Mouse (Mus musculus): Measurements from ENCODE around the gene Slc36a2. TPM values are rescaled to one million over a fixed set of nuclear protein-coding genes. Genes with fewer than 3 reads are reported as not detected.
"Not testable (repeated sequence)": the region's sequence is repeated elsewhere in the genome, so short reads cannot be mapped to it uniquely, and the experiment has no call there.

Gene Slc36a2
- polyA plus RNA-seq, 1 experiment = 0.56 TPM

GRCm38 (mm10) chr11:55126663-55127062, 58.2 kb downstream of the Slc36a2 start:
- no peaks in the 10 kb centered on the region for H3K36me3 ChIP-seq (ENCODE audit: control insufficient read depth, insufficient read depth, low read length)
- no peak overlapping the region for H3K4me3 ChIP-seq (ENCODE audit: control insufficient read depth, low read depth, low read length)
- no peaks in the 10 kb centered on the region for H3K27me3 ChIP-seq (ENCODE audit: control insufficient read depth, insufficient read depth, low read length)
- H3K4me1 ChIP-seq (ENCODE audit: control insufficient read depth, insufficient read depth, low read length) = peaks cover 6% of the 10 kb centered on the region
- no peak overlapping the region for H3K27ac ChIP-seq (ENCODE audit: control insufficient read depth, insufficient read depth, low read depth, low read length)
- TF ChIP-seq POLR2A (IDR thresholded peaks at IDR 0.05; ENCODE audit: control insufficient read depth, low read depth, low read length) (no peak), CTCF (IDR thresholded peaks at IDR 0.05; ENCODE audit: control insufficient read depth, insufficient read depth, insufficient replicate concordance, low read depth, low read length) (no peak)

- no peak for TF ChIP-seq CTCF (IDR thresholded peaks at IDR 0.05; ENCODE audit: control insufficient read depth, insufficient read depth, insufficient replicate concordance, low read depth, low read length)
- no peak for TF ChIP-seq POLR2A (IDR thresholded peaks at IDR 0.05; ENCODE audit: control insufficient read depth, low read depth, low read length)
- Histone ChIP-seq H3K4me3 (ENCODE audit: control insufficient read depth, low read depth, low read length) (no peak overlapping the region), H3K36me3 (ENCODE audit: control insufficient read depth, insufficient read depth, low read length) (no peaks in the 10 kb centered on the region), H3K27me3 (ENCODE audit: control insufficient read depth, insufficient read depth, low read length) (no peaks in the 10 kb centered on the region), H3K4me1 (ENCODE audit: control insufficient read depth, insufficient read depth, low read length) (peaks cover 2% of the 10 kb centered on the region; the same call in 1 of the 2 replicates), H3K27ac (ENCODE audit: control insufficient read depth, insufficient read depth, low read depth, low read length) (peak overlapping the region; percentile 71; the same call in 1 of the 2 replicates)
Observed at GRCm38 (mm10) chr11:55121430-55121829, 63.4 kb downstream of the Slc36a2 start.

- no peaks in the 10 kb centered on the region for H3K27me3 ChIP-seq (ENCODE audit: control insufficient read depth, insufficient read depth, low read length)
- peaks cover 2% of the 10 kb centered on the region; the same call in 1 of the 2 replicates for H3K4me1 ChIP-seq (ENCODE audit: control insufficient read depth, insufficient read depth, low read length)
- H3K36me3 ChIP-seq (ENCODE audit: control insufficient read depth, insufficient read depth, low read length) = no peaks in the 10 kb centered on the region
- no peak overlapping the region for H3K4me3 ChIP-seq (ENCODE audit: control insufficient read depth, low read depth, low read length)
- peak overlapping the region; percentile 71 for H3K27ac ChIP-seq (ENCODE audit: control insufficient read depth, insufficient read depth, low read depth, low read length)
- TF ChIP-seq POLR2A (IDR thresholded peaks at IDR 0.05; ENCODE audit: control insufficient read depth, low read depth, low read length) = no peak
Observed at GRCm38 (mm10) chr11:55120821-55121271, 64.0 kb downstream of the Slc36a2 start.

GRCm38 (mm10) chr11:55120279-55120678, 64.6 kb downstream of the Slc36a2 start:
- no peaks in the 10 kb centered on the region for H3K36me3 ChIP-seq (ENCODE audit: control insufficient read depth, insufficient read depth, low read length)
- H3K27me3 ChIP-seq (ENCODE audit: control insufficient read depth, insufficient read depth, low read length) = no peaks in the 10 kb centered on the region
- peaks cover 2% of the 10 kb centered on the region; the same call in 1 of the 2 replicates for H3K4me1 ChIP-seq (ENCODE audit: control insufficient read depth, insufficient read depth, low read length)
- peak overlapping the region; percentile 30; the same call in 1 of the 2 replicates for H3K27ac ChIP-seq (ENCODE audit: control insufficient read depth, insufficient read depth, low read depth, low read length)
- no peak overlapping the region for H3K4me3 ChIP-seq (ENCODE audit: control insufficient read depth, low read depth, low read length)
- no peak for TF ChIP-seq POLR2A (IDR thresholded peaks at IDR 0.05; ENCODE audit: control insufficient read depth, low read depth, low read length)
- TF ChIP-seq CTCF (IDR thresholded peaks at IDR 0.05; ENCODE audit: control insufficient read depth, insufficient read depth, insufficient replicate concordance, low read depth, low read length) = no peak

- TF ChIP-seq POLR2A (IDR thresholded peaks at IDR 0.05; ENCODE audit: control insufficient read depth, low read depth, low read length) = no peak
- TF ChIP-seq CTCF (IDR thresholded peaks at IDR 0.05; ENCODE audit: control insufficient read depth, insufficient read depth, insufficient replicate concordance, low read depth, low read length) = no peak
- Histone ChIP-seq H3K4me1 (ENCODE audit: control insufficient read depth, insufficient read depth, low read length) (peaks cover 2% of the 10 kb centered on the region; the same call in 1 of the 2 replicates), H3K27ac (ENCODE audit: control insufficient read depth, insufficient read depth, low read depth, low read length) (no peak overlapping the region), H3K4me3 (ENCODE audit: control insufficient read depth, low read depth, low read length) (no peak overlapping the region), H3K36me3 (ENCODE audit: control insufficient read depth, insufficient read depth, low read length) (no peaks in the 10 kb centered on the region), H3K27me3 (ENCODE audit: control insufficient read depth, insufficient read depth, low read length) (no peaks in the 10 kb centered on the region)
Observed at GRCm38 (mm10) chr11:55117031-55117430, 67.8 kb downstream of the Slc36a2 start.

GRCm38 (mm10) chr11:55116004-55116403, 68.9 kb downstream of the Slc36a2 start:
- no peaks in the 10 kb centered on the region for H3K27me3 ChIP-seq (ENCODE audit: control insufficient read depth, insufficient read depth, low read length)
- H3K4me3 ChIP-seq (ENCODE audit: control insufficient read depth, low read depth, low read length) = no peak overlapping the region
- TF ChIP-seq POLR2A (IDR thresholded peaks at IDR 0.05; ENCODE audit: control insufficient read depth, low read depth, low read length) (no peak), CTCF (IDR thresholded peaks at IDR 0.05; ENCODE audit: control insufficient read depth, insufficient read depth, insufficient replicate concordance, low read depth, low read length) (no peak)
- H3K27ac ChIP-seq (ENCODE audit: control insufficient read depth, insufficient read depth, low read depth, low read length) = no peak overlapping the region
- H3K4me1 ChIP-seq (ENCODE audit: control insufficient read depth, insufficient read depth, low read length) = peaks cover 2% of the 10 kb centered on the region; the same call in 1 of the 2 replicates
- H3K36me3 ChIP-seq (ENCODE audit: control insufficient read depth, insufficient read depth, low read length) = no peaks in the 10 kb centered on the region

GRCm38 (mm10) chr11:55114291-55114690, 70.6 kb downstream of the Slc36a2 start:
- no peak for TF ChIP-seq POLR2A (IDR thresholded peaks at IDR 0.05; ENCODE audit: control insufficient read depth, low read depth, low read length)
- no peak for TF ChIP-seq CTCF (IDR thresholded peaks at IDR 0.05; ENCODE audit: control insufficient read depth, insufficient read depth, insufficient replicate concordance, low read depth, low read length)
- no peaks in the 10 kb centered on the region for H3K4me1 ChIP-seq (ENCODE audit: control insufficient read depth, insufficient read depth, low read length)
- no peak overlapping the region for H3K4me3 ChIP-seq (ENCODE audit: control insufficient read depth, low read depth, low read length)
- H3K27ac ChIP-seq (ENCODE audit: control insufficient read depth, insufficient read depth, low read depth, low read length) = no peak overlapping the region
- no peaks in the 10 kb centered on the region for H3K36me3 ChIP-seq (ENCODE audit: control insufficient read depth, insufficient read depth, low read length)
- no peaks in the 10 kb centered on the region for H3K27me3 ChIP-seq (ENCODE audit: control insufficient read depth, insufficient read depth, low read length)

GRCm38 (mm10) chr11:55113861-55114250, 71.0 kb downstream of the Slc36a2 start:
- not testable (repeated sequence) for H3K36me3 ChIP-seq (ENCODE audit: control insufficient read depth, insufficient read depth, low read length); H3K4me1 ChIP-seq (ENCODE audit: control insufficient read depth, insufficient read depth, low read length); H3K4me3 ChIP-seq (ENCODE audit: control insufficient read depth, low read depth, low read length); H3K27me3 ChIP-seq (ENCODE audit: control insufficient read depth, insufficient read depth, low read length)
- peak overlapping the region; percentile 41; the same call in 1 of the 2 replicates for H3K27ac ChIP-seq (ENCODE audit: control insufficient read depth, insufficient read depth, low read depth, low read length)
